Mouse (Mus musculus) MEL (cell line): ENCODE measurements around the gene Rad9b. TPM values are rescaled to one million over a fixed set of nuclear protein-coding genes. Genes with fewer than 3 reads are reported as not detected.
A peak's percentile ranks its signal among the peaks of the same experiment; 100 is the strongest.

Experiments
- DNase-seq: peaks from one replicate; pipeline ENCODE4 v3.0.0; 2011; ENCODE audit warnings: low read depth, low spot score
- H3K27ac ChIP-seq: 2 replicates; pipeline ENCODE4 v1.5.1; 2012; ENCODE audit warnings: low read depth, mild to moderate bottlenecking, control low read depth, low read length, moderate library complexity; ENCODE audit not compliant: control insufficient read depth
- H3K27me3 ChIP-seq, 2 experiments: fragments of 150-350 bp in 1 of 2; sonication (generic) in 1 of 2; 2 replicates each; pipeline ENCODE4 v1.6.1; 2012; ENCODE audit warnings: low read length in 2 of 2, mild to moderate bottlenecking in 2 of 2, improper control_type of control experiment in 1 of 2, moderate library complexity in 1 of 2; ENCODE audit not compliant: insufficient read depth in 2 of 2, control insufficient read depth in 1 of 2
- H3K36me3 ChIP-seq, 2 experiments: 2 replicates each; pipeline ENCODE4 v1.6.1; 2012 to 2014; ENCODE audit warnings: low read length in 2 of 2, improper control_type of control experiment in 1 of 2, inconsistent platforms in 1 of 2, mild to moderate bottlenecking in 1 of 2; ENCODE audit not compliant: insufficient read depth in 2 of 2, control insufficient read depth in 1 of 2
- H3K4me1 ChIP-seq, 2 experiments: fragments of 150-350 bp in 1 of 2; sonication (generic) in 1 of 2; 2 replicates each; pipeline ENCODE4 v1.6.1; 2012; ENCODE audit warnings: low read length in 2 of 2, improper control_type of control experiment in 1 of 2, mild to moderate bottlenecking in 1 of 2; ENCODE audit not compliant: insufficient read depth in 2 of 2, control insufficient read depth in 1 of 2
- H3K4me3 ChIP-seq, 2 experiments: fragments of 150-350 bp in 1 of 2; sonication (generic) in 1 of 2; 2 replicates each; pipeline ENCODE4 v1.5.1; 2012; ENCODE audit warnings: low read depth in 2 of 2, low read length in 2 of 2, mild to moderate bottlenecking in 2 of 2, moderate library complexity in 2 of 2, control low read depth in 1 of 2, improper control_type of control experiment in 1 of 2; ENCODE audit not compliant: control insufficient read depth in 1 of 2, insufficient read depth in 1 of 2
- H3K79me2 ChIP-seq: 2 replicates; pipeline ENCODE4 v1.6.1; 2012; ENCODE audit warnings: mild to moderate bottlenecking, low read length, moderate library complexity; ENCODE audit not compliant: control insufficient read depth, poor library complexity, insufficient read depth
- H3K9ac ChIP-seq: 2 replicates; pipeline ENCODE4 v1.6.1; 2012; ENCODE audit warnings: low read depth, mild to moderate bottlenecking, control low read depth, low read length, moderate library complexity; ENCODE audit not compliant: control insufficient read depth, poor library complexity, severe bottlenecking
- H3K9me3 ChIP-seq: fragments of 150-350 bp; sonication (generic); replicated peaks from 2 replicates; pipeline ENCODE4 v1.6.1; 2012; ENCODE audit warnings: mild to moderate bottlenecking, low read length, improper control_type of control experiment, moderate library complexity; ENCODE audit not compliant: insufficient read depth
- CHD1 ChIP-seq: IDR thresholded peaks from 2 replicates; pipeline ENCODE4 v1.6.1; 2012; ENCODE audit warnings: low read depth, mild to moderate bottlenecking, inconsistent platforms, low read length, improper control_type of control experiment
- CTCF ChIP-seq, 3 experiments: IDR thresholded peaks in 2 of 3; conservative IDR thresholded peaks in 1 of 3; 2 replicates each; pipeline ENCODE4 v1.5.1; 2011 to 2012; ENCODE audit warnings: low read length in 3 of 3, low read depth in 2 of 3, mild to moderate bottlenecking in 2 of 3, improper control_type of control experiment in 1 of 3, inconsistent platforms in 1 of 3, mixed read lengths in 1 of 3, moderate library complexity in 1 of 3; ENCODE audit not compliant: control insufficient read depth in 1 of 3, insufficient read depth in 1 of 3, poor library complexity in 1 of 3, severe bottlenecking in 1 of 3
- E2F4 ChIP-seq: IDR thresholded peaks from 2 replicates; pipeline ENCODE4 v1.6.1; 2011; ENCODE audit warnings: low read depth, low read length, improper control_type of control experiment, borderline replicate concordance
- GABPA ChIP-seq: IDR thresholded peaks from 2 replicates; pipeline ENCODE4 v1.6.1; 2012; ENCODE audit warnings: low read depth, mild to moderate bottlenecking, inconsistent platforms, low read length, improper control_type of control experiment, moderate library complexity
- HCFC1 ChIP-seq: IDR thresholded peaks from 2 replicates; pipeline ENCODE4 v1.6.1; 2012; ENCODE audit warnings: low read depth, mild to moderate bottlenecking, inconsistent platforms, low read length, improper control_type of control experiment, moderate library complexity
- MAX ChIP-seq: IDR thresholded peaks from 2 replicates; pipeline ENCODE4 v1.6.1; 2011; ENCODE audit warnings: low read length, improper control_type of control experiment
- MAZ ChIP-seq: IDR thresholded peaks from 2 replicates; pipeline ENCODE4 v1.6.1; 2012; ENCODE audit warnings: low read depth, mild to moderate bottlenecking, inconsistent platforms, low read length, improper control_type of control experiment
- MYB ChIP-seq: IDR thresholded peaks from 2 replicates; pipeline ENCODE4 v1.6.1; 2011; ENCODE audit warnings: mild to moderate bottlenecking, low read depth, low read length, improper control_type of control experiment
- NRF1 ChIP-seq: IDR thresholded peaks from 2 replicates; pipeline ENCODE4 v1.6.1; 2014; ENCODE audit warnings: low read depth, mild to moderate bottlenecking, inconsistent platforms, low read length, improper control_type of control experiment, moderate library complexity; ENCODE audit not compliant: poor library complexity, insufficient read depth, severe bottlenecking
- POLR2A ChIP-seq, 2 experiments: IDR thresholded peaks; 2 replicates each; pipeline ENCODE4 v1.6.1; 2011 to 2012; ENCODE audit warnings: low read length in 2 of 2, mild to moderate bottlenecking in 2 of 2, control low read depth in 1 of 2, improper control_type of control experiment in 1 of 2, low read depth in 1 of 2, moderate library complexity in 1 of 2; ENCODE audit not compliant: control insufficient read depth in 1 of 2, insufficient read depth in 1 of 2, poor library complexity in 1 of 2
- POLR2AphosphoS5 ChIP-seq: IDR thresholded peaks from 2 replicates; pipeline ENCODE4 v1.6.1; 2012; ENCODE audit warnings: low read depth, borderline replicate concordance, mild to moderate bottlenecking, inconsistent platforms, low read length, moderate library complexity, mixed read lengths
- RCOR1 ChIP-seq: IDR thresholded peaks from 2 replicates; pipeline ENCODE4 v1.6.1; 2012; ENCODE audit warnings: low read depth, mild to moderate bottlenecking, inconsistent platforms, low read length, improper control_type of control experiment
- TAL1 ChIP-seq: IDR thresholded peaks from 2 replicates; pipeline ENCODE4 v1.6.1; 2012; ENCODE audit warnings: mild to moderate bottlenecking, inconsistent platforms, low read length, moderate library complexity, mixed read lengths
- TCF12 ChIP-seq: IDR thresholded peaks from 2 replicates; pipeline ENCODE4 v1.6.1; 2014; ENCODE audit warnings: low read depth, mild to moderate bottlenecking, inconsistent platforms, low read length, improper control_type of control experiment, moderate library complexity
- UBTF ChIP-seq: IDR thresholded peaks from 2 replicates; pipeline ENCODE4 v1.6.1; 2012; ENCODE audit warnings: low read depth, mild to moderate bottlenecking, inconsistent platforms, low read length, improper control_type of control experiment, moderate library complexity, borderline replicate concordance; ENCODE audit not compliant: insufficient read depth
- ZMIZ1 ChIP-seq: IDR thresholded peaks from 2 replicates; pipeline ENCODE4 v1.6.1; 2012; ENCODE audit warnings: low read depth, mild to moderate bottlenecking, inconsistent platforms, low read length, improper control_type of control experiment, moderate library complexity
- polyA plus RNA-seq, 2 experiments: library from polyadenylated mRNA; stranded (reverse) in 1 of 2; unstranded in 1 of 2; fragments of >175 nt in 1 of 2; fragments of >200 nt in 1 of 2; gene quantifications; 2 replicates each; pipeline versions ENCODE4 v1.2.1 to v1.2.4; 2012; ENCODE audit warnings: low replicate concordance in 2 of 2, low read depth in 1 of 2; ENCODE audit not compliant: insufficient read length in 2 of 2, insufficient read depth in 1 of 2, missing spikeins in 1 of 2
- total RNA-seq: library from RNA; depleted of rRNA; stranded (reverse); fragments of 300-350 nt; gene quantifications from 2 replicates; pipeline ENCODE4 v1.2.3, GENCODE M21; 2012

Rad9b gene
- total and polyA plus RNA-seq, 3 experiments = 9.1 to 11.1 TPM; not detected in 1

- TF ChIP-seq TAL1 (no peak), ZMIZ1 (peak; percentile 90; the same call in 1 of the 2 replicates), HCFC1 (peak; percentile 95), TCF12 (peak; percentile 70), CHD1 (no peak), NRF1 (peak; percentile 88), GABPA (no peak), E2F4 (peak; percentile 31; the same call in 1 of the 2 replicates), POLR2AphosphoS5 (0 out of 2 replicates have a peak, but pooled peaks have one; percentile 36), MYB (peak; percentile 85)
These were observed 18.2 kb upstream of the Rad9b start, which contains the start of gene Fam216a (continued) for GRCm38 (mm10) chr5:122372192-122372769.

GRCm38 (mm10) chr5:122371591-122372191 lies 17.7 kb upstream of the Rad9b start, which contains the start of gene Gpn3:
Gene Gpn3 (plus strand): TSS chr5:122371876.
- Histone ChIP-seq H3K27me3 (no peaks in the 10 kb centered on the region), H3K9me3 (no peaks in the 10 kb centered on the region), H3K36me3 (peaks cover 9 to 11% of the 10 kb centered on the region in 2 experiments), H3K4me1 (peaks cover 0 to 3% of the 10 kb centered on the region in 2 experiments; a peak in 1 of 4 replicates), H3K27ac (peak within 1 kb of the TSS; percentile 91), H3K9ac (peak within 1 kb of the TSS; percentile 96), H3K79me2 (peaks cover 27% of the 10 kb centered on the region), H3K4me3 (peak within 1 kb of the TSS; percentile 81 to 95)
- DNase-seq = no peak
- TF ChIP-seq RCOR1 = no peak
- no peak for TF ChIP-seq MAZ
- peak; percentile 66; the same call in 1 of the 2 replicates for TF ChIP-seq CHD1
- peak in 1 of 2 experiments; percentile 70; a peak in 2 of 4 replicates for TF ChIP-seq POLR2A (IDR thresholded peaks at IDR 0.05; ENCODE audit: control insufficient read depth in 1 of 2, insufficient read depth in 1 of 2, low read depth in 1 of 2, low read length in 2 of 2, poor library complexity in 1 of 2)
- TF ChIP-seq UBTF = peak; percentile 82; the same call in 1 of the 2 replicates
- TF ChIP-seq MAX = no peak
- TF ChIP-seq MYB = no peak
- no peak for TF ChIP-seq CTCF (IDR thresholded peaks at IDR 0.05 in 2 of 3, conservative IDR thresholded peaks at IDR 0.05 in 1 of 3; ENCODE audit: control insufficient read depth in 1 of 3, insufficient read depth in 1 of 3, low read depth in 2 of 3, low read length in 3 of 3, poor library complexity in 1 of 3, severe bottlenecking in 1 of 3)
